Mouse (Mus musculus) kidney, adult 2 months (tissue): Measurements from ENCODE around the gene Grin2d.

Experiments used
- CTCF ChIP-seq: fragments of 200-500 bp; conservative IDR thresholded peaks from 2 replicates; pipeline ENCODE4 v1.5.1; 2011; ENCODE audit warnings: low read depth, mild to moderate bottlenecking, control low read depth, low read length, moderate library complexity, mixed read lengths; ENCODE audit not compliant: insufficient read depth, insufficient read length
- POLR2A ChIP-seq: fragments of 200-500 bp; IDR thresholded peaks from one replicate; pipeline ENCODE4 v1.6.1; 2011; ENCODE audit warnings: low read depth, low read length, control low read depth

GRCm38 (mm10) chr7:45820913-45821312, 57.3 kb downstream of the Grin2d start:
- no peak for TF ChIP-seq CTCF
- TF ChIP-seq POLR2A, result no peak
